Mouse (Mus musculus) lung, adult 2 months (tissue): ENCODE results near the gene Keap1. TPM values are rescaled to one million over a fixed set of nuclear protein-coding genes. Genes with fewer than 3 reads are reported as not detected.
A peak's percentile ranks its signal among the peaks of the same experiment; 100 is the strongest.

ENCODE experiments used
- DNase-seq: peaks from one replicate; pipeline ENCODE4 v3.0.0; 2022
- H3K4me1 ChIP-seq: fragments of 200-500 bp; 2 replicates; pipeline ENCODE4 v1.6.1; 2011; ENCODE audit warnings: low read length; ENCODE audit not compliant: control insufficient read depth, insufficient read depth
- H3K4me3 ChIP-seq: fragments of 200-500 bp; replicated peaks from 2 replicates; pipeline ENCODE3; 2011; ENCODE audit warnings: low read depth, mild to moderate bottlenecking, control low read depth, low read length; ENCODE audit errors: extremely low read depth
- CTCF ChIP-seq: fragments of 200-500 bp; IDR thresholded peaks from 2 replicates; pipeline ENCODE4 v1.5.1; 2011; ENCODE audit warnings: mild to moderate bottlenecking, low read length, control low read depth; ENCODE audit not compliant: insufficient read depth
- POLR2A ChIP-seq: fragments of 200-500 bp; IDR thresholded peaks from 2 replicates; pipeline ENCODE4 v1.6.1; 2011; ENCODE audit warnings: low read depth, mild to moderate bottlenecking, control low read depth, low read length, borderline replicate concordance; ENCODE audit errors: extremely low read depth
- WGBS: fragments of 180-500 bp; shearing (Covaris S2); methylation state at CpG from one replicate; pipeline ENCODE4 v1.1.7; 2018; 5-methylcytosine and 5-hydroxymethylcytosine counted together
- polyA plus RNA-seq: library from polyadenylated mRNA; depleted of rRNA; stranded (reverse); fragments of >200 nt; gene quantifications from 2 replicates; pipeline ENCODE4 v1.2.3, GENCODE M21; 2012

Gene Keap1
- polyA plus RNA-seq, 1 experiment: 81.2 TPM

DNA sequence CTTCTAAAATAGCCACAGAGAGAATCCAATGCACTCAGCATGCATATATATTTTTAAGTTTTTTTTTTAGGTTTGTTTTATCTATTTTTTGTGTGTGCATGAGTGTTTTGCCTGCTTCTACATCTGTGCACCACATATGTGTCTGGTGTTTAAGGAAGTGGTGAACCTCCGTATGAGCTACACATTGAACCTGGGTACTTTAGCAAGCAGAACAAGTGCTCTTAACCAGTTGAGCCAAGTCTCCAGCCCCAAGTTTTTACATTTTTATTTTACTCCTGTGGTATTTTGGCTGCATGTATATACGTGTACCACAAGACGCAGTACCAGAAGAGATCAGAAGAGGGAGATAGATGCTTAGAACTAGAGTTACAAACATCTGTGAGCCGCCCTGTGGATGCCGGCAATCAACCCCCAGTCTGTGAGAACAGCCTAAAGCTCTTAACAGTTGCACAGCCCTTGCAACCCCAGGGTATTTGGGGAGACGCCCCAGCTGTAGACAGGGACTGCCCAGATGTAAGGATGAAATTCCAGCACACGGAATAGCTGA lies 17.7 kb downstream of the Keap1 start:
- TF ChIP-seq CTCF (peak; percentile 38; the same call in 1 of the 2 replicates), POLR2A (no peak)
- Histone ChIP-seq H3K4me1 (peaks cover 2% of the 10 kb centered on the region; the same call in 1 of the 2 replicates), H3K4me3 (no peak overlapping the region)
- no peak for DNase-seq
- WGBS: 10% methylated on average over 7 of the region's 7 CpGs

- peaks cover 2% of the 10 kb centered on the region; the same call in 1 of the 2 replicates for H3K4me1 ChIP-seq
- TF ChIP-seq CTCF (peak; percentile 80), POLR2A (no peak)
- DNase-seq: peak; percentile 94
- WGBS: 5% methylated on average over 21 of the region's 21 CpGs
- H3K4me3 ChIP-seq: peak overlapping the region; percentile 37
These were observed 18.4 kb downstream of the Keap1 start for GRCm38 (mm10) chr9:21220490-21221382.

GRCm38 (mm10) chr9:21219820-21220219 lies 19.3 kb downstream of the Keap1 start:
- TF ChIP-seq CTCF (no peak), POLR2A (no peak)
- no peak for DNase-seq
- no peak overlapping the region for H3K4me3 ChIP-seq
- 44% methylated on average over 3 of the region's 3 CpGs for WGBS
- H3K4me1 ChIP-seq: peaks cover 2% of the 10 kb centered on the region; the same call in 1 of the 2 replicates

GRCm38 (mm10) chr9:21216050-21216841 lies 22.9 kb downstream of the Keap1 start:
- H3K4me1 ChIP-seq: peaks cover 2% of the 10 kb centered on the region; the same call in 1 of the 2 replicates
- TF ChIP-seq POLR2A (no peak), CTCF (no peak)
- no peak for DNase-seq
- 66% methylated on average over 25 of the region's 25 CpGs for WGBS
- no peak overlapping the region for H3K4me3 ChIP-seq

DNA sequence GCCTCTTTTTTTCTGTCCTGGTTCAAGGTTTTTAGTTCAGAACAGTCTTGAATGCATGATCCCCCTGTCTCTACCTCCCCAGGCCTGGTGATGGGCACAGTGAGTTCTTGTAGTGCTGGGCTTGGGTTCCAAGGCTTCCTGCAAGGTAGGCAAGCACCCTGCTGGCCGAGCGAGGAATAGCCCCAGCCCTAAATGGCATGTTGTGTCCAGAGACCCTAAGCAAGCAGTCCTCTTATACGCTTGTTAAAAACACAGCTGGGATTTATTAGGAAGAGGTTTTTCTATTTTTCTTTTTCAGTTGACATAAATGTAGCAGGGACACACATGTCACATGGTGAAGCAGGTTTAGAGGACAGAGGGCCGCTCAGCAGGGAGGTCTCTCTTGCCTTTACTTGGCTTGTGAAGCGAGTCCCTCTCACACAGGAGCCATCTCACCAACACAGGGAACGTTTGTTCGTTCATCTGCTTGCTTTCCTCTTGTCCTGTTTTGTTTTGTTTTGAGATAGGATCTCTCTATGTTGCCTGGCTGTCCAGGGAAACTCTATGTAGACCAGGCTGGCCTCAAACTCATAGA lies 25.5 kb downstream of the Keap1 start:
- Histone ChIP-seq H3K4me1 (no peaks in the 10 kb centered on the region), H3K4me3 (no peak overlapping the region)
- DNase-seq: no peak
- TF ChIP-seq CTCF (peak; percentile 59), POLR2A (no peak)
- WGBS: 55% methylated on average over 7 of the region's 7 CpGs

DNA sequence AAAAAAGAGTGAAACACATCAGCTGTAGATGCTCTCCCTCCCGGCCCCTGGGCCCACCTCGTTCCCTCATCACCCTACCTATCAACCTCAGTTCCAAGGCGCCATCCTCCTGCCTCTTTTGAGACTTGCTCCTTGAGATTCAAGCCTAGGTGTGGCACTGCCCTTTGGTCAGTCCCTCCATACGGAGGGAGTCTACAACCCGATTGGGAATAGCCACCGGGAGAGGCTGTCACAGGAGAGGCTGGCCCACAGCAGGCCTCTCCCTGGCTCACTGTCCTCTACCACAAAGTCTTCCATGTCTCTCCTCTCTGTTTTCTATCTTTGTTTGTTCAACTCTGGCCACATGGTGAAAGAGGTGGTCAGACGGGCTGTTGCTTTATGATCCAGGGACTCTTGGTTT lies 27.5 kb downstream of the Keap1 start:
- TF ChIP-seq POLR2A: no peak
- TF ChIP-seq CTCF: no peak
- Histone ChIP-seq H3K4me3 (no peak overlapping the region), H3K4me1 (no peaks in the 10 kb centered on the region)
- 85% methylated on average over 7 of the region's 7 CpGs for WGBS
- no peak for DNase-seq

DNA sequence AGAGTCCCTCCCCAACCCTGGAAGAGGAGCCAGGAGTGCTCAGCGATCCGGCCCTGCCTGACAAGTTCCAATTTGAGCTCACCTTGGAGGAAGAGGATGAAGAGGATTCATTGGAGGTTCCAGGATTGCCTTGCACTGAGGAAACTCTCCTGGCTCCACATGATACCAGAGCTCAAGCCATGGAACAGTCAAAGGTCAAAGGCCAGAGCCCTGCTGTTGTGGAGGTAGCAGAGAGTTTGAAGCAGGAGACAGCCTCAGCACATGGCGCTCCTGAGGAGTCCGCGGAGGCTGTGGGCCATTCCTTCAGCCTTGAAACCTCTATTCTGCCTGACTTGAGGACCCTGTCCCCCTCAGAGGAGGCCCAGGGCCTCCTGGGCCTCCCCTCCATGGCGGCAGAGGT lies 28.3 kb downstream of the Keap1 start:
- 83% methylated on average over 6 of the region's 6 CpGs for WGBS
- no peak overlapping the region for H3K4me3 ChIP-seq
- DNase-seq: no peak
- H3K4me1 ChIP-seq: no peaks in the 10 kb centered on the region
- TF ChIP-seq POLR2A: no peak
- no peak for TF ChIP-seq CTCF

DNA sequence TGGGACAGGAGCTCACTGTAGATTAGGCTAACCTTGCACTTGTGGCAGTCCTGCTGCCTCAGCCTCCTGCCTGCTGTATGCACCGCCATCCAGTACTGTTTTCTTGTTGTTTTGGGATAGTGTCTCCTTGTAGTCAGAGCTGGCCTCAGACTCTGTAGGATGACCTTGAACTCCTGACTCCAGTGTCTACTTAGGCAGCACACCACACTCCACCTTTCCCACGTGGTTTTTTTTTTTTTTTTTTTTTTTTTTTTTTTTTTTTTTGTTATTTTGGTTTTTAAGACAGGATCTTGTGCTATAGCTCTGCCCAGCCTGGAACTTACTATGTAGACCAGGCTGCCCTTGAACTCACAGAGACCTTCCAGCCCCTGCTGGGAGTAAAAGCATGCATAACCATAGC lies 30.5 kb downstream of the Keap1 start:
- 70% methylated on average over 2 of the region's 2 CpGs for WGBS
- DNase-seq: no peak
- TF ChIP-seq POLR2A: no peak
- no peak for TF ChIP-seq CTCF
- Histone ChIP-seq H3K4me1 (no peaks in the 10 kb centered on the region), H3K4me3 (no peak overlapping the region)

- no peak for DNase-seq
- Histone ChIP-seq H3K4me1 (no peaks in the 10 kb centered on the region), H3K4me3 (no peak overlapping the region)
- TF ChIP-seq CTCF (no peak), POLR2A (no peak)
- WGBS: 86% methylated on average over 6 of the region's 6 CpGs
These were observed 32.3 kb downstream of the Keap1 start for GRCm38 (mm10) chr9:21206848-21207247.
